In the genomic region with DNA sequence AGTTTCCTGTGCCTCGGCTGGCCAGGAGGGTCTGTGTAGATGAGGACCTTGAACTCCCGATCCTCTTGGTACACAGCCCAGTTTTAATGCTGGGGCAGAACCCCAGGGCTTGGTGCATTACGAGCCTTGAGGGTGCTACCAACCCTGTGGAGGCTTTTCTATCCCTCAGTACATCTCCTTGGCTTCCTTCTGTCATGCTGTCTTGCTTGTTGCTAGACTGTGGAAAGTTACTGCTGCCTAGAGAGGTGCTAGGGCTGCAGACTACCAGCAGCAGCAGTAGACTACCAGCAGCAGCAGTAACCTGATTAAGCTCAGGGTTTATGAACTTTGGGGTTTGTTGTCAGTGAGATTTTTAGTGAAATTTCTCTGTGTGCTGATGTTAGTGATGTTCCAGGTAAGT, we compare ENCODE assay signal across 13 mouse cellular contexts. TPM values are rescaled to one million over a fixed set of nuclear protein-coding genes. Genes with fewer than 3 reads are reported as not detected.
DNase-seq lines count a peak whose midpoint lies in the region; ATAC-seq lines count a peak whose summit lies in the region.
"Had no signal": no experiment of that assay in that cellular context is flagged by ENCODE, and none has a peak within 500 bp of the region (broad histone marks: within the 10 kb centered on the region; RNA-seq: fewer than 3 reads in every experiment).

No protein-coding gene starts in this region.

- WGBS in heart, embryonic 12.5 days: 87% methylated on average over 3 of the region's 3 CpGs
- WGBS in liver, embryonic 12.5 days (ENCODE audit: insufficient replicate concordance): 78% methylated on average over 3 of the region's 3 CpGs
- WGBS in forebrain, embryonic 16.5 days: 61% methylated on average over 3 of the region's 3 CpGs
- 73% methylated on average over 3 of the region's 3 CpGs for WGBS in midbrain, embryonic 15.5 days

- ATAC-seq in heart, embryonic 12.5 days (ENCODE audit: insufficient number of reproducible peaks, low FRiP score): no peak
- ATAC-seq in liver, embryonic 12.5 days: no peak
- no peak for ATAC-seq in forebrain, embryonic 16.5 days
- no peak for ATAC-seq in midbrain, embryonic 15.5 days (replicated peaks)

- no peak for DNase-seq in heart, adult 18-20 months
- DNase-seq in liver: no peak
- no peak for DNase-seq in layer of hippocampus, adult 9-11 months
- no peak for DNase-seq in left cerebral cortex, postnatal 36 days (ENCODE audit: low spot score in 2 of 2)
- DNase-seq: kidney, postnatal 36 days; left cerebral cortex, postnatal 4 days; thymus, adult 2 months had no signal

- 0 out of 2 replicates have a peak overlapping the region, but pooled peaks have one; percentile 28 for H3K9ac ChIP-seq in heart, embryonic 12.5 days
- H3K9ac ChIP-seq in liver, embryonic 12.5 days: no peak overlapping the region
- no peak overlapping the region for H3K9ac ChIP-seq in forebrain, embryonic 16.5 days (replicated peaks; ENCODE audit: low read depth, low read length)
- no peak overlapping the region for H3K9ac ChIP-seq in midbrain, embryonic 15.5 days
- H3K9ac ChIP-seq: hindbrain, embryonic 15.5 days had no signal

- no peak overlapping the region for H3K4me2 ChIP-seq in heart, embryonic 12.5 days
- peak overlapping the region; percentile 10; the same call in 1 of the 2 replicates for H3K4me2 ChIP-seq in liver, embryonic 12.5 days
- H3K4me2 ChIP-seq in forebrain, embryonic 16.5 days (ENCODE audit: low read length): 0 out of 2 replicates have a peak overlapping the region, but pooled peaks have one; percentile 7
- H3K4me2 ChIP-seq in midbrain, embryonic 15.5 days: no peak overlapping the region
- H3K4me2 ChIP-seq: hindbrain, embryonic 15.5 days had no signal

- peaks cover 92% of the 10 kb centered on the region for H3K4me1 ChIP-seq in heart, embryonic 12.5 days (replicated peaks)
- H3K4me1 ChIP-seq in liver, embryonic 12.5 days: peaks cover 79% of the 10 kb centered on the region
- H3K4me1 ChIP-seq in forebrain, embryonic 16.5 days (replicated peaks; ENCODE audit: control insufficient read depth, insufficient read depth, low read length): peaks cover 86% of the 10 kb centered on the region
- H3K4me1 ChIP-seq in midbrain, embryonic 15.5 days: peaks cover 83% of the 10 kb centered on the region

- peaks cover 70% of the 10 kb centered on the region for H3K36me3 ChIP-seq in heart, embryonic 12.5 days
- H3K36me3 ChIP-seq in liver, embryonic 12.5 days: peaks cover 96% of the 10 kb centered on the region
- peaks cover 11% of the 10 kb centered on the region; the same call in 1 of the 2 replicates for H3K36me3 ChIP-seq in forebrain, embryonic 16.5 days (ENCODE audit: control insufficient read depth, insufficient read depth)
- peaks cover 7% of the 10 kb centered on the region for H3K36me3 ChIP-seq in midbrain, embryonic 15.5 days (replicated peaks)

- H3K27ac ChIP-seq in heart, embryonic 12.5 days (ENCODE audit: poor library complexity, severe bottlenecking): 0 out of 2 replicates have a peak overlapping the region, but pooled peaks have one; percentile 21
- no peak overlapping the region for H3K27ac ChIP-seq in liver, embryonic 12.5 days
- 0 out of 2 replicates have a peak overlapping the region, but pooled peaks have one; percentile 14 for H3K27ac ChIP-seq in forebrain, embryonic 16.5 days (ENCODE audit: low read length)
- H3K27ac ChIP-seq in midbrain, embryonic 15.5 days: 0 out of 2 replicates have a peak overlapping the region, but pooled peaks have one; percentile 48
- H3K27ac ChIP-seq: hindbrain, embryonic 15.5 days; macrophage had no signal

- no peak overlapping the region for H3K4me3 ChIP-seq in heart, embryonic 12.5 days
- no peak overlapping the region for H3K4me3 ChIP-seq in liver, embryonic 12.5 days
- H3K4me3 ChIP-seq in forebrain, embryonic 16.5 days (replicated peaks; ENCODE audit: low read length): no peak overlapping the region
- no peak overlapping the region for H3K4me3 ChIP-seq in midbrain, embryonic 15.5 days
- H3K4me3 ChIP-seq: hindbrain, embryonic 15.5 days had no signal

- intact Hi-C loops in left cerebral cortex, postnatal 36 days (cut with DNase I): no loop called here

- no peaks in the 10 kb centered on the region for H3K27me3 ChIP-seq in heart, embryonic 12.5 days (replicated peaks)
- no peaks in the 10 kb centered on the region for H3K27me3 ChIP-seq in liver, embryonic 12.5 days (replicated peaks)
- no peaks in the 10 kb centered on the region for H3K27me3 ChIP-seq in forebrain, embryonic 16.5 days (replicated peaks; ENCODE audit: control insufficient read depth, insufficient read depth, low read length)
- no peaks in the 10 kb centered on the region for H3K27me3 ChIP-seq in midbrain, embryonic 15.5 days (replicated peaks)
- H3K27me3 ChIP-seq: hindbrain, embryonic 15.5 days had no signal

- H3K9me3 ChIP-seq in heart, embryonic 12.5 days (replicated peaks): no peaks in the 10 kb centered on the region
- H3K9me3 ChIP-seq in liver, embryonic 12.5 days (replicated peaks): no peaks in the 10 kb centered on the region
- no peaks in the 10 kb centered on the region for H3K9me3 ChIP-seq in forebrain, embryonic 16.5 days (ENCODE audit: control insufficient read depth, low read length)
- H3K9me3 ChIP-seq in midbrain, embryonic 15.5 days: no peaks in the 10 kb centered on the region
- H3K9me3 ChIP-seq: hindbrain, embryonic 15.5 days had no signal

RNA-seq across cellular contexts. Expression of a gene that starts 5.9 kb away (rescaled TPM):
- 222 and 230 TPM in 2 replicates for polyA plus RNA-seq in heart, embryonic 12.5 days (2016; fragmentation: Nextera tagmentation; extraction: Ambion mirVana)
- 100 to 1,000 TPM; 105 to 113 TPM for total RNA-seq in heart, adult 18-20 months (2021)
- polyA plus RNA-seq in liver, embryonic 12.5 days (2016; fragmentation: Nextera tagmentation; extraction: Ambion mirVana): 228 and 229 TPM in 2 replicates
- polyA plus RNA-seq in forebrain, embryonic 16.5 days (2015; fragmentation: Nextera tagmentation; extraction: Ambion mirVana): 252 and 264 TPM in 2 replicates
- 216 and 237 TPM in 2 replicates for polyA plus RNA-seq in midbrain, embryonic 15.5 days (2015; fragmentation: Nextera tagmentation; extraction: Ambion mirVana)
- 100 to 1,000 TPM; 154 to 200 TPM for total RNA-seq in left cerebral cortex, postnatal 36 days (2021)

RNA-seq across cellular contexts. Expression of a gene that starts 23.4 kb away (rescaled TPM):
- 0.33 and 0.42 TPM in 2 replicates for polyA plus RNA-seq in heart, embryonic 12.5 days (2016; fragmentation: Nextera tagmentation; extraction: Ambion mirVana)
- not detected for total RNA-seq in heart, adult 18-20 months (2021)
- polyA plus RNA-seq in liver, embryonic 12.5 days (2016; fragmentation: Nextera tagmentation; extraction: Ambion mirVana): not detected in 2 replicates
- polyA plus RNA-seq in forebrain, embryonic 16.5 days (2015; fragmentation: Nextera tagmentation; extraction: Ambion mirVana): not detected in 2 replicates
- polyA plus RNA-seq in midbrain, embryonic 15.5 days (2015; fragmentation: Nextera tagmentation; extraction: Ambion mirVana): 0.29 TPM in 1 of 2 replicates, not detected in the other
- total RNA-seq in left cerebral cortex, postnatal 36 days (2021): under 1 TPM; 0.30 to 0.72 TPM
- polyA plus RNA-seq: hindbrain, embryonic 15.5 days had no signal

RNA-seq across cellular contexts. Expression of a gene that starts 42.6 kb away (rescaled TPM):
- 1.8 and 2.8 TPM in 2 replicates for polyA plus RNA-seq in heart, embryonic 12.5 days (2016; fragmentation: Nextera tagmentation; extraction: Ambion mirVana)
- 1 to 10 TPM; 1.7 to 6.8 TPM for total RNA-seq in heart, adult 18-20 months (2021)
- 1.8 and 2.1 TPM in 2 replicates for polyA plus RNA-seq in liver, embryonic 12.5 days (2016; fragmentation: Nextera tagmentation; extraction: Ambion mirVana)
- polyA plus RNA-seq in forebrain, embryonic 16.5 days (2015; fragmentation: Nextera tagmentation; extraction: Ambion mirVana): 1.2 and 1.7 TPM in 2 replicates
- polyA plus RNA-seq in midbrain, embryonic 15.5 days (2015; fragmentation: Nextera tagmentation; extraction: Ambion mirVana): 1.5 and 1.9 TPM in 2 replicates
- 1 to 10 TPM; 2.6 to 2.7 TPM for total RNA-seq in left cerebral cortex, postnatal 36 days (2021)

Comparison
In these comparisons a context has a peak if more than half of its experiments do, and no peak if none do; other contexts are left out.
1. H3K4me2 ChIP-seq: peak in liver, embryonic 12.5 days (single experiment) and forebrain, embryonic 16.5 days (single experiment); none in heart, embryonic 12.5 days (single experiment) and midbrain, embryonic 15.5 days (single experiment).